Mouse (Mus musculus) spleen, postnatal 36 days (tissue): Measurements from ENCODE around the gene Olfr739.

ENCODE experiments used
- DNase-seq, 2 experiments: peaks; one replicate each; pipeline ENCODE4 v3.0.0; 2022; ENCODE audit warnings: low spot score in 2 of 2, mixed read lengths in 1 of 2

The Olfr739 gene

GRCm38 (mm10) chr14:50418326-50418725 is at the start of gene Olfr739:
Gene Olfr739, plus strand, starts transcription at chr14:50418626.
- no peak for DNase-seq

GRCm38 (mm10) chr14:50380863-50381262 is 37.6 kb upstream of the Olfr739 start, which contains the start of gene Olfr736:
Gene Olfr736, plus strand, starts transcription at chr14:50381163.
- DNase-seq: no peak

GRCm38 (mm10) chr14:50407268-50407667 is 11.2 kb upstream of the Olfr739 start, which contains the start of gene Olfr738:
Gene Olfr738, plus strand, starts transcription at chr14:50407568.
- DNase-seq: no peak

- DNase-seq: no peak
Measured at GRCm38 (mm10) chr14:50445245-50445644, 26.8 kb downstream of the Olfr739 start, which contains the start of gene Olfr740. Gene Olfr740, plus strand, starts transcription at chr14:50445545.

- no peak for DNase-seq
Measured at GRCm38 (mm10) chr14:50472438-50472837, 54.0 kb downstream of the Olfr739 start, which contains the start of gene Olfr741. Gene Olfr741, plus strand, starts transcription at chr14:50472738.
